Mouse (Mus musculus) heart, embryonic 16.5 days (tissue): ENCODE measurements around the gene Pdpn. TPM values are rescaled to one million over a fixed set of nuclear protein-coding genes. Genes with fewer than 3 reads are reported as not detected.
"Not testable (repeated sequence)": the region's sequence is repeated elsewhere in the genome, so short reads cannot be mapped to it uniquely, and the experiment has no call there.

ENCODE experiments used
- ATAC-seq: fragments of 200-750 bp; cut with Nextera tagmentation; replicated peaks from 2 replicates; pipeline ENCODE4 v1.8.0; 2017; ENCODE audit warnings: moderate number of reproducible peaks; ENCODE audit not compliant: insufficient read depth, low FRiP score; ENCODE audit errors: extremely low read depth
- H3K27ac ChIP-seq: fragments of 300-500 bp; sonication (generic); 2 replicates; pipeline ENCODE4 v1.5.1; 2014; ENCODE audit warnings: mild to moderate bottlenecking, low read length, control low read depth, moderate library complexity
- H3K27me3 ChIP-seq: fragments of 300-500 bp; sonication (generic); 2 replicates; pipeline ENCODE4 v1.6.1; 2014; ENCODE audit warnings: low read length, mixed read lengths; ENCODE audit not compliant: control insufficient read depth, insufficient read depth
- H3K36me3 ChIP-seq: fragments of 300-500 bp; sonication (generic); 2 replicates; pipeline ENCODE4 v1.6.1; 2014; ENCODE audit not compliant: control insufficient read depth, insufficient read depth
- H3K4me1 ChIP-seq: fragments of 300-500 bp; sonication (generic); 2 replicates; pipeline ENCODE4 v1.6.1; 2014; ENCODE audit warnings: low read length, mixed read lengths; ENCODE audit not compliant: control insufficient read depth, insufficient read depth
- H3K4me2 ChIP-seq: fragments of 300-500 bp; sonication (generic); 2 replicates; pipeline ENCODE4 v1.6.1; 2014; ENCODE audit warnings: low read depth, mild to moderate bottlenecking, control low read depth, low read length
- H3K4me3 ChIP-seq: fragments of 300-500 bp; sonication (generic); 2 replicates; pipeline ENCODE4 v1.5.1; 2014; ENCODE audit warnings: mild to moderate bottlenecking, control low read depth, low read length
- H3K9ac ChIP-seq: fragments of 300-500 bp; sonication (generic); 2 replicates; pipeline ENCODE4 v1.6.1; 2014; ENCODE audit warnings: low read length, control low read depth
- H3K9me3 ChIP-seq: fragments of 300-500 bp; sonication (generic); replicated peaks from 2 replicates; pipeline ENCODE4 v1.6.1; 2016; ENCODE audit warnings: low read length; ENCODE audit not compliant: control insufficient read depth
- WGBS: fragments of 180-500 bp; shearing (Covaris S2); extraction: QIAGEN DNeasy Blood & Tissue Kit; methylation state at CpG from one replicate; pipeline ENCODE4 v1.1.7; 2014; 5-methylcytosine and 5-hydroxymethylcytosine counted together
- polyA plus RNA-seq: library from polyadenylated mRNA; unstranded; fragments of >200 nt; fragmentation: Nextera tagmentation; extraction: Ambion mirVana; gene quantifications from 2 replicates; pipeline ENCODE4 v1.2.1, GENCODE M21; 2015

The Pdpn gene
- polyA plus RNA-seq = 23.5 and 24.1 TPM in 2 replicates

GRCm38 (mm10) chr4:143299325-143300070 lies at the start of gene Pdpn:
Pdpn (minus strand) TSS chr4:143299564.
- no peak within 1 kb of the TSS for H3K27ac ChIP-seq
- 2% methylated on average over 31 of the region's 31 CpGs for WGBS

GRCm38 (mm10) chr4:143348678-143349077 lies 49.3 kb upstream of the Pdpn start:
- ATAC-seq = no peak
- peak overlapping the region; percentile 89; the same call in 1 of the 2 replicates for H3K4me2 ChIP-seq
- peaks cover 44% of the 10 kb centered on the region for H3K27me3 ChIP-seq

More at GRCm38 (mm10) chr4:143299325-143300070, at the start of gene Pdpn:
- H3K9ac ChIP-seq = peak within 1 kb of the TSS; percentile 55
- no peaks in the 10 kb centered on the region for H3K9me3 ChIP-seq
- peaks cover 10% of the 10 kb centered on the region; the same call in 1 of the 2 replicates for H3K27me3 ChIP-seq
- no peaks in the 10 kb centered on the region for H3K36me3 ChIP-seq
- peak; percentile 73 for ATAC-seq
- peaks cover 22% of the 10 kb centered on the region for H3K4me1 ChIP-seq
- H3K4me2 ChIP-seq = peak within 1 kb of the TSS; percentile 66
- H3K4me3 ChIP-seq = peak within 1 kb of the TSS; percentile 51

GRCm38 (mm10) chr4:143345491-143345890 lies 46.1 kb upstream of the Pdpn start:
- H3K27me3 ChIP-seq = peaks cover 29% of the 10 kb centered on the region
- ATAC-seq, H3K9ac ChIP-seq, H3K4me2 ChIP-seq, H3K27ac ChIP-seq, H3K4me1 ChIP-seq, H3K36me3 ChIP-seq, H3K9me3 ChIP-seq, H3K4me3 ChIP-seq: not testable (repeated sequence)
- 80% methylated on average over 5 of the region's 5 CpGs for WGBS

More at GRCm38 (mm10) chr4:143348678-143349077, 49.3 kb upstream of the Pdpn start:
- peaks cover 6% of the 10 kb centered on the region; the same call in 1 of the 2 replicates for H3K4me1 ChIP-seq
- no peak overlapping the region for H3K9ac ChIP-seq
- H3K9me3 ChIP-seq = no peaks in the 10 kb centered on the region
- H3K4me3 ChIP-seq = no peak overlapping the region
- H3K27ac ChIP-seq = no peak overlapping the region
- WGBS = 23% methylated on average over 5 of the region's 5 CpGs
- H3K36me3 ChIP-seq = no peaks in the 10 kb centered on the region

- H3K9ac ChIP-seq = no peak overlapping the region
These were observed 42.1 kb upstream of the Pdpn start for GRCm38 (mm10) chr4:143341470-143341869.

GRCm38 (mm10) chr4:143339808-143340207 lies 40.4 kb upstream of the Pdpn start:
- Histone ChIP-seq H3K4me2 (no peak overlapping the region), H3K9ac (no peak overlapping the region), H3K27ac (no peak overlapping the region), H3K27me3 (no peaks in the 10 kb centered on the region), H3K36me3 (no peaks in the 10 kb centered on the region), H3K4me1 (no peaks in the 10 kb centered on the region), H3K9me3 (no peaks in the 10 kb centered on the region), H3K4me3 (no peak overlapping the region)
- 84% methylated on average over 13 of the region's 13 CpGs for WGBS
- ATAC-seq = no peak

More at GRCm38 (mm10) chr4:143341470-143341869, 42.1 kb upstream of the Pdpn start:
- ATAC-seq = no peak
- WGBS = 77% methylated on average over 7 of the region's 7 CpGs
- Histone ChIP-seq H3K9me3 (no peaks in the 10 kb centered on the region), H3K4me3 (no peak overlapping the region), H3K4me1 (no peaks in the 10 kb centered on the region), H3K27ac (no peak overlapping the region), H3K4me2 (no peak overlapping the region), H3K36me3 (no peaks in the 10 kb centered on the region), H3K27me3 (no peaks in the 10 kb centered on the region)

- Histone ChIP-seq H3K4me3 (no peak overlapping the region), H3K27me3 (no peaks in the 10 kb centered on the region), H3K9me3 (no peaks in the 10 kb centered on the region), H3K27ac (no peak overlapping the region), H3K4me1 (no peaks in the 10 kb centered on the region), H3K9ac (no peak overlapping the region), H3K36me3 (no peaks in the 10 kb centered on the region), H3K4me2 (no peak overlapping the region)
- WGBS = 60% methylated on average over 2 of the region's 2 CpGs
- ATAC-seq = no peak
These were observed 36.7 kb upstream of the Pdpn start for GRCm38 (mm10) chr4:143336096-143336495.

- 55% methylated on average over 17 of the region's 17 CpGs for WGBS
- Histone ChIP-seq H3K27me3 (no peaks in the 10 kb centered on the region), H3K9ac (no peak overlapping the region), H3K36me3 (no peaks in the 10 kb centered on the region), H3K27ac (no peak overlapping the region), H3K4me2 (peak overlapping the region; percentile 26; the same call in 1 of the 2 replicates), H3K9me3 (no peaks in the 10 kb centered on the region), H3K4me3 (no peak overlapping the region), H3K4me1 (no peaks in the 10 kb centered on the region)
- no peak for ATAC-seq
These were observed 35.6 kb upstream of the Pdpn start for GRCm38 (mm10) chr4:143334995-143335394.

- no peaks in the 10 kb centered on the region for H3K27me3 ChIP-seq
- WGBS = 38% methylated on average over 5 of the region's 5 CpGs
- no peak overlapping the region for H3K27ac ChIP-seq
- no peak overlapping the region for H3K4me2 ChIP-seq
- no peak overlapping the region for H3K9ac ChIP-seq
- H3K4me1 ChIP-seq = no peaks in the 10 kb centered on the region
- H3K9me3 ChIP-seq = no peaks in the 10 kb centered on the region
- no peak for ATAC-seq
- no peaks in the 10 kb centered on the region for H3K36me3 ChIP-seq
- no peak overlapping the region for H3K4me3 ChIP-seq
These were observed 34.8 kb upstream of the Pdpn start for GRCm38 (mm10) chr4:143334145-143334544.

GRCm38 (mm10) chr4:143331787-143332186 lies 32.4 kb upstream of the Pdpn start:
- no peak overlapping the region for H3K27ac ChIP-seq
- WGBS = 68% methylated on average over 1 of the region's 1 CpGs
- H3K4me1 ChIP-seq = no peaks in the 10 kb centered on the region
- no peaks in the 10 kb centered on the region for H3K9me3 ChIP-seq
- no peaks in the 10 kb centered on the region for H3K27me3 ChIP-seq
- no peak overlapping the region for H3K9ac ChIP-seq
- no peak overlapping the region for H3K4me2 ChIP-seq
- no peak overlapping the region for H3K4me3 ChIP-seq
- no peaks in the 10 kb centered on the region for H3K36me3 ChIP-seq
- ATAC-seq = no peak
